Mouse (Mus musculus): ENCODE data around the gene Psmd7. TPM values are rescaled to one million over a fixed set of nuclear protein-coding genes. Genes with fewer than 3 reads are reported as not detected.

Psmd7 gene
- total and polyA plus RNA-seq, 3 experiments, result 186 to 403 (median 205) TPM

DNA sequence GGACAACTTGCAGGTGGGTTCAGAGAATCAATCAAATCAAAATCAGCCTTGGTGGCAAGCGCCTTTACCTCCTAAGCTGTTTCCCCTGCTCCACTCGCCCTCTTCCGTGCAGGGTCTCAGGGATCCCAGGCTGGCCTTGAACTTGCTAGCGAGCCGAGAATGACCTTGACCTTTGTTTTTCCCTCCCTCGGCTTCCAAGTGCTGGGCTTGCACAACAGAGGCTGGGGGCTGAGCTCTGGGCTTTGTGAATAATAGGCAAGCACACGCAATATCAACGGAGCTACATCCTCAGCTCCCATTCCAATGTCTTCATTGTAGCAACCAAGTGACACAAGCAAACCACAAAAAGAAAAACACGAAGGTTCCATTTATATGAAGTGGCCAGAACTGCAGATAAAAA is 26.1 kb downstream of the Psmd7 start:
- Histone ChIP-seq H3K36me3 (ENCODE audit: control insufficient read depth in 1 of 2, insufficient read depth in 2 of 2, low read length in 2 of 2) (no peaks in the 10 kb centered on the region), H3K79me2 (ENCODE audit: control insufficient read depth, insufficient read depth, low read length, poor library complexity) (no peaks in the 10 kb centered on the region), H3K27me3 (ENCODE audit: control insufficient read depth in 1 of 2, insufficient read depth in 2 of 2, low read length in 2 of 2) (no peaks in the 10 kb centered on the region), H3K9me3 (replicated peaks; ENCODE audit: insufficient read depth, low read length) (no peaks in the 10 kb centered on the region), H3K4me1 (ENCODE audit: control insufficient read depth in 1 of 2, insufficient read depth in 2 of 2, low read length in 2 of 2) (no peaks in the 10 kb centered on the region), H3K27ac (ENCODE audit: control insufficient read depth, low read depth, low read length) (no peak overlapping the region), H3K9ac (ENCODE audit: control insufficient read depth, low read depth, low read length, poor library complexity, severe bottlenecking) (no peak overlapping the region), H3K4me3 (ENCODE audit: control insufficient read depth in 1 of 2, insufficient read depth in 1 of 2, low read depth in 2 of 2, low read length in 2 of 2) (no peak overlapping the region)
- DNase-seq (ENCODE audit: low read depth, low spot score), result no peak
- TF ChIP-seq RAD21 (IDR thresholded peaks at IDR 0.05; ENCODE audit: low read depth, low read length) (no peak), E2F4 (IDR thresholded peaks at IDR 0.05; ENCODE audit: borderline replicate concordance, low read depth, low read length) (no peak), CHD1 (IDR thresholded peaks at IDR 0.05; ENCODE audit: low read depth, low read length) (no peak), MXI1 (IDR thresholded peaks at IDR 0.05; ENCODE audit: low read depth, low read length) (no peak), TAL1 (IDR thresholded peaks at IDR 0.05; ENCODE audit: low read length) (no peak), SMC3 (IDR thresholded peaks at IDR 0.05; ENCODE audit: low read depth, low read length) (no peak), ETS1 (IDR thresholded peaks at IDR 0.05; ENCODE audit: low read depth, low read length) (no peak), GATA1 (IDR thresholded peaks at IDR 0.05; ENCODE audit: low read depth, low read length) (no peak), NRF1 (IDR thresholded peaks at IDR 0.05; ENCODE audit: insufficient read depth, low read depth, low read length, poor library complexity, severe bottlenecking) (no peak), RCOR1 (IDR thresholded peaks at IDR 0.05; ENCODE audit: low read depth, low read length) (no peak), NELFE (IDR thresholded peaks at IDR 0.05; ENCODE audit: low read depth, low read length) (no peak), POLR2AphosphoS5 (IDR thresholded peaks at IDR 0.05; ENCODE audit: borderline replicate concordance, low read depth, low read length) (no peak), POLR2AphosphoS2 (IDR thresholded peaks at IDR 0.05; ENCODE audit: low read length) (no peak), TBP (IDR thresholded peaks at IDR 0.05; ENCODE audit: low read depth, low read length) (no peak), EP300 (IDR thresholded peaks at IDR 0.05; ENCODE audit: low read depth in 1 of 2, low read length in 2 of 2) (no peak), ELF1 (IDR thresholded peaks at IDR 0.05; ENCODE audit: low read depth, low read length) (no peak), ZNF384 (IDR thresholded peaks at IDR 0.05; ENCODE audit: low read depth, low read length) (no peak), ZKSCAN1 (IDR thresholded peaks at IDR 0.05; ENCODE audit: low read depth, low read length) (no peak)

DNA sequence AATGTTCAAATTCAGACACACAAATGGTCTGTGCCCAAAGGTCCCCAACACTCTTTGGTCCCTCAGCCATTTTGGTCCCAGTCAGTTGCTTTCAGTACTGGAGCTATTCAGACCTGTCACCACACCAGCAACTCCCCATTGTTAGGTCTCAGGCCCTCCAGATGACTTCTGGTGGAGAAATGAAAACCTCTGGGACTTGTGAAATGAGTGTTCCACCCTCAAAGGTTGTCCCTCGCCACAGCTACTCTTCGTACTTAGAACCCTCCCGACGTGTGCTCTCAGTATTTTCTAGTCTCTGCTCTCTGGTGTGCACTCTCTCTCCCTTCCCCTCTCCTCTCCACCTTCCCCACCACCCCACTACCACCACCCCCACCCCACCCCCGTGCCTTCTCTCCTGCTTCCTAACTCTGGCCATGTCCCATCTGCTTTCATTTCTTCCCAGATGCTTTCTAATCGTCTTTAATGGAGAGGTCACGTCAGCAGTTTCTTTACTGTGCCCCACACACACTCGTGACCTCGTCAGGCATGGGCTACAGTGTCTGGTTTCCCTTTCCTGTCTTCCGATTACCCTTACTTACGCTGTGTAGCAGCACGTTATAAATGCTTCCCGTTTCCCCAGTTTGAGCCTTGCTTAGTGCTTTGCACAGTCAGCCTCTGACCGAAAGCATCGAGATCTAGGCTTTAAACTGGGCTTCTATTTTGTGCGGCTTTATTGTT is 27.3 kb downstream of the Psmd7 start:
- H3K36me3 ChIP-seq (ENCODE audit: control insufficient read depth in 1 of 2, insufficient read depth in 2 of 2, low read length in 2 of 2), result no peaks in the 10 kb centered on the region
- no peak overlapping the region for H3K4me3 ChIP-seq (ENCODE audit: control insufficient read depth in 1 of 2, insufficient read depth in 1 of 2, low read depth in 2 of 2, low read length in 2 of 2)
- TF ChIP-seq MYB (IDR thresholded peaks at IDR 0.05; ENCODE audit: low read depth, low read length) (no peak), TAL1 (IDR thresholded peaks at IDR 0.05; ENCODE audit: low read length) (no peak), EP300 (IDR thresholded peaks at IDR 0.05; ENCODE audit: low read depth in 1 of 2, low read length in 2 of 2) (no peak), SMC3 (IDR thresholded peaks at IDR 0.05; ENCODE audit: low read depth, low read length) (no peak), ETS1 (IDR thresholded peaks at IDR 0.05; ENCODE audit: low read depth, low read length) (no peak), RCOR1 (IDR thresholded peaks at IDR 0.05; ENCODE audit: low read depth, low read length) (no peak), CHD2 (IDR thresholded peaks at IDR 0.05; ENCODE audit: low read length) (no peak), ZKSCAN1 (IDR thresholded peaks at IDR 0.05; ENCODE audit: low read depth, low read length) (no peak), TCF12 (IDR thresholded peaks at IDR 0.05; ENCODE audit: low read depth, low read length) (no peak), HCFC1 (IDR thresholded peaks at IDR 0.05; ENCODE audit: low read depth, low read length) (no peak), USF2 (IDR thresholded peaks at IDR 0.05; ENCODE audit: borderline replicate concordance in 1 of 2, insufficient read depth in 1 of 2, low read depth in 1 of 2, low read length in 2 of 2) (no peak), POLR2AphosphoS5 (IDR thresholded peaks at IDR 0.05; ENCODE audit: borderline replicate concordance, low read depth, low read length) (no peak), KAT2A (conservative IDR thresholded peaks at IDR 0.05; ENCODE audit: low read depth, low read length) (no peak), SIN3A (IDR thresholded peaks at IDR 0.05; ENCODE audit: low read length) (no peak)
- H3K27me3 ChIP-seq (ENCODE audit: control insufficient read depth in 1 of 2, insufficient read depth in 2 of 2, low read length in 2 of 2), result no peaks in the 10 kb centered on the region
- no peaks in the 10 kb centered on the region for H3K4me1 ChIP-seq (ENCODE audit: control insufficient read depth in 1 of 2, insufficient read depth in 2 of 2, low read length in 2 of 2)
- DNase-seq (ENCODE audit: low read depth, low spot score), result no peak
- no peaks in the 10 kb centered on the region for H3K79me2 ChIP-seq (ENCODE audit: control insufficient read depth, insufficient read depth, low read length, poor library complexity)
- no peak overlapping the region for H3K9ac ChIP-seq (ENCODE audit: control insufficient read depth, low read depth, low read length, poor library complexity, severe bottlenecking)
- no peak overlapping the region for H3K27ac ChIP-seq (ENCODE audit: control insufficient read depth, low read depth, low read length)
- H3K9me3 ChIP-seq (replicated peaks; ENCODE audit: insufficient read depth, low read length), result no peaks in the 10 kb centered on the region
